Mouse (Mus musculus): ENCODE data around the gene Ncoa7.

- TF ChIP-seq CTCF (IDR thresholded peaks at IDR 0.05; ENCODE audit: borderline replicate concordance, insufficient read depth, low read depth, low read length): no peak
- no peak for TF ChIP-seq POLR2A (IDR thresholded peaks at IDR 0.05; ENCODE audit: borderline replicate concordance, insufficient read depth, low read length)
Observed at GRCm38 (mm10) chr10:30666580-30666979, 136.5 kb downstream of the Ncoa7 start.
